14 mouse cellular contexts compared by ENCODE assay signal in genomic region chr17:6777061-6777460, GRCm38 (mm10). TPM values are rescaled to one million over a fixed set of nuclear protein-coding genes. Genes with fewer than 3 reads are reported as not detected.
DNase-seq lines count a peak whose midpoint lies in the region; ATAC-seq and TF ChIP-seq lines count a peak whose summit lies in the region.
"Had no signal": no experiment of that assay in that cellular context is flagged by ENCODE, and none has a peak within 500 bp of the region (broad histone marks: within the 10 kb centered on the region; RNA-seq: fewer than 3 reads in every experiment).

No protein-coding gene starts in this region.

- TF ChIP-seq CTCF in liver, postnatal 0 days (IDR thresholded peaks at IDR 0.05; ENCODE audit: low read depth) = no peak
- no peak for TF ChIP-seq CTCF in ES-Bruce4 (IDR thresholded peaks at IDR 0.05; ENCODE audit: low read depth, low read length)

- peaks cover 59% of the 10 kb centered on the region for H3K4me1 ChIP-seq in heart, embryonic 10.5 days
- H3K4me1 ChIP-seq in liver, postnatal 0 days (ENCODE audit: insufficient read depth) = peaks cover 31% of the 10 kb centered on the region
- H3K4me1 ChIP-seq in liver, embryonic 12.5 days = peaks cover 97% of the 10 kb centered on the region
- H3K4me1 ChIP-seq in ES-Bruce4 (ENCODE audit: control insufficient read depth, insufficient read depth, low read length) = peaks cover 9% of the 10 kb centered on the region
- H3K4me1 ChIP-seq in limb, embryonic 15.5 days = peaks cover 28% of the 10 kb centered on the region

- H3K9me3 ChIP-seq in heart, embryonic 10.5 days = no peaks in the 10 kb centered on the region
- no peaks in the 10 kb centered on the region for H3K9me3 ChIP-seq in liver, postnatal 0 days (ENCODE audit: low read length)
- no peaks in the 10 kb centered on the region for H3K9me3 ChIP-seq in liver, embryonic 12.5 days (replicated peaks)
- no peaks in the 10 kb centered on the region for H3K9me3 ChIP-seq in ES-Bruce4 (replicated peaks; ENCODE audit: control insufficient read depth, insufficient read depth, low read length, poor library complexity, severe bottlenecking)
- H3K9me3 ChIP-seq in limb, embryonic 15.5 days = no peaks in the 10 kb centered on the region
- H3K9me3 ChIP-seq: embryonic facial prominence, embryonic 15.5 days; forebrain, embryonic 15.5 days; hindbrain, embryonic 12.5 days; megakaryocyte, embryonic 14.5 days had no signal

- no peak overlapping the region for H3K9ac ChIP-seq in liver, postnatal 0 days (replicated peaks)
- H3K9ac ChIP-seq in liver, embryonic 12.5 days = no peak overlapping the region
- peak overlapping the region; percentile 58 for H3K9ac ChIP-seq in ES-Bruce4 (ENCODE audit: low read depth, poor library complexity, severe bottlenecking)
- H3K9ac ChIP-seq in limb, embryonic 15.5 days = no peak overlapping the region
- H3K9ac ChIP-seq: embryonic facial prominence, embryonic 15.5 days; forebrain, embryonic 15.5 days; hindbrain, embryonic 12.5 days had no signal

- ATAC-seq in liver, postnatal 0 days = peak; percentile 43
- ATAC-seq in liver, embryonic 12.5 days = no peak
- ATAC-seq in limb, embryonic 15.5 days (ENCODE audit: insufficient number of reproducible peaks, low FRiP score, low TSS enrichment, low read depth) = 0 out of 2 replicates have a peak, but pooled peaks have one; percentile 22
- ATAC-seq: forebrain, embryonic 15.5 days had no signal

- no peak for DNase-seq in heart, embryonic 10.5 days (ENCODE audit: low spot score)
- DNase-seq in heart, postnatal 25 days (ENCODE audit: low spot score) = no peak
- DNase-seq in liver, postnatal 0 days = no peak
- no peak for DNase-seq in right cerebral cortex, postnatal 25 days
- no peak for DNase-seq in cerebellum, postnatal 4 days (ENCODE audit: low spot score in 2 of 2)
- DNase-seq: cerebellum, adult 11-12 months; right cerebral cortex, adult 18-20 months had no signal

- H3K4me2 ChIP-seq in liver, postnatal 0 days (ENCODE audit: low read depth, low read length) = no peak overlapping the region
- H3K4me2 ChIP-seq in liver, embryonic 12.5 days = no peak overlapping the region
- no peak overlapping the region for H3K4me2 ChIP-seq in limb, embryonic 15.5 days
- H3K4me2 ChIP-seq: embryonic facial prominence, embryonic 15.5 days; forebrain, embryonic 15.5 days; hindbrain, embryonic 12.5 days had no signal

- 77% methylated on average over 6 of the region's 6 CpGs for WGBS in heart, embryonic 10.5 days
- WGBS in liver, postnatal 0 days (ENCODE audit: insufficient replicate concordance) = 66% methylated on average over 6 of the region's 6 CpGs
- 75% methylated on average over 6 of the region's 6 CpGs for WGBS in liver, embryonic 12.5 days (ENCODE audit: insufficient replicate concordance)
- WGBS in limb, embryonic 15.5 days = 70% methylated on average over 6 of the region's 6 CpGs

- no peaks in the 10 kb centered on the region for H3K27me3 ChIP-seq in heart, embryonic 10.5 days (ENCODE audit: insufficient read depth, poor library complexity, severe bottlenecking)
- H3K27me3 ChIP-seq in liver, postnatal 0 days (ENCODE audit: insufficient read depth, low read length) = no peaks in the 10 kb centered on the region
- H3K27me3 ChIP-seq in liver, embryonic 12.5 days (replicated peaks) = no peaks in the 10 kb centered on the region
- H3K27me3 ChIP-seq in ES-Bruce4 (ENCODE audit: control insufficient read depth, insufficient read depth, low read length, poor library complexity, severe bottlenecking) = no peaks in the 10 kb centered on the region
- H3K27me3 ChIP-seq in limb, embryonic 15.5 days = no peaks in the 10 kb centered on the region
- H3K27me3 ChIP-seq: forebrain, embryonic 15.5 days; megakaryocyte, embryonic 14.5 days had no signal

- intact Hi-C loops in heart, postnatal 25 days (cut with DNase I) = loop anchor here (5.0 kb wide), 1 partner anchor 115 kb away; no protein-coding TSS in a partner anchor

- no peak overlapping the region for H3K4me3 ChIP-seq in heart, embryonic 10.5 days
- no peak overlapping the region for H3K4me3 ChIP-seq in liver, postnatal 0 days (ENCODE audit: low read depth, low read length)
- H3K4me3 ChIP-seq in liver, embryonic 12.5 days = no peak overlapping the region
- H3K4me3 ChIP-seq in ES-Bruce4 (ENCODE audit: low read depth, low read length) = peak overlapping the region; percentile 28
- H3K4me3 ChIP-seq in limb, embryonic 15.5 days = no peak overlapping the region
- H3K4me3 ChIP-seq: embryonic facial prominence, embryonic 15.5 days; forebrain, embryonic 15.5 days; hindbrain, embryonic 12.5 days; megakaryocyte, embryonic 14.5 days had no signal

- no peak for TF ChIP-seq POLR2A in ES-Bruce4 (IDR thresholded peaks at IDR 0.05; ENCODE audit: insufficient read depth, low read length)

- H3K36me3 ChIP-seq in heart, embryonic 10.5 days = no peaks in the 10 kb centered on the region
- H3K36me3 ChIP-seq in liver, postnatal 0 days (replicated peaks; ENCODE audit: insufficient read depth, low read length) = no peaks in the 10 kb centered on the region
- peaks cover 21% of the 10 kb centered on the region for H3K36me3 ChIP-seq in liver, embryonic 12.5 days
- no peaks in the 10 kb centered on the region for H3K36me3 ChIP-seq in ES-Bruce4 (ENCODE audit: control insufficient read depth, insufficient read depth, low read length, poor library complexity, severe bottlenecking)
- no peaks in the 10 kb centered on the region for H3K36me3 ChIP-seq in limb, embryonic 15.5 days
- H3K36me3 ChIP-seq: embryonic facial prominence, embryonic 15.5 days; forebrain, embryonic 15.5 days; hindbrain, embryonic 12.5 days had no signal

- no peak for TF ChIP-seq EP300 in liver, postnatal 0 days (IDR thresholded peaks at IDR 0.05; ENCODE audit: low read depth)
- TF ChIP-seq EP300 in ES-Bruce4 (IDR thresholded peaks at IDR 0.05; ENCODE audit: insufficient read depth, low read depth, low read length) = 0 out of 2 replicates have a peak, but pooled peaks have one; percentile 57

- peak overlapping the region; percentile 17; the same call in 1 of the 2 replicates for H3K27ac ChIP-seq in heart, embryonic 10.5 days
- no peak overlapping the region for H3K27ac ChIP-seq in liver, postnatal 0 days (ENCODE audit: low read depth)
- H3K27ac ChIP-seq in liver, embryonic 12.5 days = no peak overlapping the region
- peak overlapping the region; percentile 92 for H3K27ac ChIP-seq in ES-Bruce4 (ENCODE audit: insufficient read depth, low read length)
- H3K27ac ChIP-seq in limb, embryonic 15.5 days = no peak overlapping the region
- H3K27ac ChIP-seq: embryonic facial prominence, embryonic 15.5 days; hindbrain, embryonic 12.5 days had no signal

RNA-seq across cellular contexts. Expression of gene Ezr, which starts 5.5 kb away (rescaled TPM):
- 121 and 125 TPM in 2 replicates for polyA plus RNA-seq in heart, embryonic 10.5 days (2016; fragmentation: Nextera tagmentation; extraction: Ambion mirVana)
- total RNA-seq in heart, postnatal 25 days (2021) = 10 to 100 TPM; 39.3 to 43.6 TPM
- polyA plus RNA-seq in liver, postnatal 0 days (2015; fragmentation: Nextera tagmentation; extraction: Ambion mirVana) = 32.0 and 34.8 TPM in 2 replicates
- polyA plus RNA-seq in liver, embryonic 12.5 days (2016; fragmentation: Nextera tagmentation; extraction: Ambion mirVana) = 67.9 and 72.4 TPM in 2 replicates
- 163 and 168 TPM in 2 replicates for polyA plus RNA-seq in ES-Bruce4 (2011; ENCODE audit: insufficient read depth, insufficient read length, low read depth, missing spikeins)
- 114 and 115 TPM in 2 replicates for polyA plus RNA-seq in limb, embryonic 15.5 days (2015; fragmentation: Nextera tagmentation; extraction: Ambion mirVana)

Comparison
In these comparisons a context has a peak if more than half of its experiments do, and no peak if none do; other contexts are left out.
1. H3K27ac ChIP-seq: peak in heart, embryonic 10.5 days (single experiment) and ES-Bruce4 (single experiment); none in liver, postnatal 0 days (single experiment), liver, embryonic 12.5 days (single experiment) and limb, embryonic 15.5 days (single experiment).